Mouse (Mus musculus): ENCODE results near the gene Map3k15.

GRCm38 (mm10) chrX:160137861-160138717 lies 149.9 kb downstream of the Map3k15 start, which contains the start of gene Pdha1:
- TF ChIP-seq POLR2A (IDR thresholded peaks at IDR 0.05; ENCODE audit: borderline replicate concordance, control insufficient read depth, low read depth, low read length) (peak; percentile 59; the same call in 1 of the 2 replicates), CTCF (IDR thresholded peaks at IDR 0.05; ENCODE audit: control insufficient read depth, insufficient read depth, low read length) (no peak)

Measured in bone marrow, adult 2 months (tissue).